ENCODE assay signal across 12 mouse cellular contexts in genomic region chr8:93499437-93499836, GRCm38 (mm10). TPM values are rescaled to one million over a fixed set of nuclear protein-coding genes. Genes with fewer than 3 reads are reported as not detected.
DNase-seq lines count a peak whose midpoint lies in the region; ATAC-seq and TF ChIP-seq lines count a peak whose summit lies in the region.
"Had no signal": no experiment of that assay in that cellular context is flagged by ENCODE, and none has a peak within 500 bp of the region (broad histone marks: within the 10 kb centered on the region; RNA-seq: fewer than 3 reads in every experiment).

No protein-coding gene starts in this region.

- dilution Hi-C loops in CH12.LX (cut with MboI; ENCODE audit: extremely low pct_ligation_motif_present, extremely low pct_unique_long_range_greater_than_20kb, low sequenced_read_pairs) = no loop called here

- H3K79me2 ChIP-seq in CH12.LX (replicated peaks; ENCODE audit: control insufficient read depth, extremely low read depth, insufficient read depth, poor library complexity, severe bottlenecking) = no peaks in the 10 kb centered on the region

- WGBS in hindbrain, embryonic 15.5 days = 46% methylated on average over 9 of the region's 9 CpGs
- 48% methylated on average over 9 of the region's 9 CpGs for WGBS in hindbrain, embryonic 14.5 days
- WGBS in midbrain, embryonic 13.5 days = 29% methylated on average over 9 of the region's 9 CpGs

- peak; percentile 6 to 11 for DNase-seq in cerebellum, postnatal 10 days
- no peak for DNase-seq in cerebellum, adult 9-10 months
- DNase-seq in hindbrain, embryonic 14.5 days (ENCODE audit: low spot score) = no peak
- peak; percentile 4 for DNase-seq in CH12.LX (ENCODE audit: extremely low read depth)
- no peak for DNase-seq in thymus, postnatal 10 days (ENCODE audit: low spot score in 2 of 2)
- DNase-seq in kidney, adult 18-20 months = no peak
- DNase-seq: liver; lung, postnatal 10 days had no signal

- H3K4me1 ChIP-seq in hindbrain, embryonic 15.5 days (replicated peaks) = no peaks in the 10 kb centered on the region
- H3K4me1 ChIP-seq in hindbrain, embryonic 14.5 days (replicated peaks; ENCODE audit: control insufficient read depth, insufficient read depth, low read length) = peaks cover 3% of the 10 kb centered on the region; the same call in 1 of the 2 replicates
- H3K4me1 ChIP-seq in CH12.LX (ENCODE audit: control insufficient read depth in 1 of 2, insufficient read depth in 2 of 2) = no peaks in the 10 kb centered on the region
- H3K4me1 ChIP-seq in midbrain, embryonic 13.5 days (replicated peaks) = peaks cover 10% of the 10 kb centered on the region
- H3K4me1 ChIP-seq: embryonic facial prominence, embryonic 15.5 days had no signal

- H3K4me2 ChIP-seq in hindbrain, embryonic 15.5 days = peak overlapping the region; percentile 6; the same call in 1 of the 2 replicates
- H3K4me2 ChIP-seq in hindbrain, embryonic 14.5 days (replicated peaks) = no peak overlapping the region
- H3K4me2 ChIP-seq in CH12.LX (ENCODE audit: insufficient read depth, low read depth, poor library complexity, severe bottlenecking) = no peak overlapping the region
- peak overlapping the region; percentile 9; the same call in 1 of the 2 replicates for H3K4me2 ChIP-seq in midbrain, embryonic 13.5 days (replicated peaks)
- H3K4me2 ChIP-seq: embryonic facial prominence, embryonic 15.5 days had no signal

- H3K36me3 ChIP-seq in hindbrain, embryonic 15.5 days = no peaks in the 10 kb centered on the region
- H3K36me3 ChIP-seq in hindbrain, embryonic 14.5 days (replicated peaks; ENCODE audit: control insufficient read depth, insufficient read depth) = no peaks in the 10 kb centered on the region
- peaks cover 0 to 14% of the 10 kb centered on the region in 2 experiments for H3K36me3 ChIP-seq in CH12.LX (replicated peaks in 1 of 2; ENCODE audit: control insufficient read depth in 1 of 2, insufficient read depth in 1 of 2, low read length in 1 of 2)
- no peaks in the 10 kb centered on the region for H3K36me3 ChIP-seq in midbrain, embryonic 13.5 days
- H3K36me3 ChIP-seq: embryonic facial prominence, embryonic 15.5 days had no signal

- H3K9ac ChIP-seq in hindbrain, embryonic 15.5 days = no peak overlapping the region
- H3K9ac ChIP-seq in hindbrain, embryonic 14.5 days = no peak overlapping the region
- no peak overlapping the region for H3K9ac ChIP-seq in CH12.LX (ENCODE audit: insufficient read depth, low read depth)
- H3K9ac ChIP-seq in midbrain, embryonic 13.5 days (replicated peaks) = no peak overlapping the region
- H3K9ac ChIP-seq: embryonic facial prominence, embryonic 15.5 days had no signal

- H3K27me3 ChIP-seq in hindbrain, embryonic 15.5 days = no peaks in the 10 kb centered on the region
- H3K27me3 ChIP-seq in hindbrain, embryonic 14.5 days (ENCODE audit: control insufficient read depth, insufficient read depth, low read length) = no peaks in the 10 kb centered on the region
- peaks cover 51% of the 10 kb centered on the region for H3K27me3 ChIP-seq in CH12.LX (replicated peaks)
- peaks cover 4% of the 10 kb centered on the region; the same call in 1 of the 2 replicates for H3K27me3 ChIP-seq in midbrain, embryonic 13.5 days
- H3K27me3 ChIP-seq: embryonic facial prominence, embryonic 15.5 days had no signal

- no peak for TF ChIP-seq EP300 in CH12.LX (IDR thresholded peaks at IDR 0.05; ENCODE audit: low read length)

- ATAC-seq in hindbrain, embryonic 15.5 days (ENCODE audit: low FRiP score, low read depth) = no peak
- no peak for ATAC-seq in hindbrain, embryonic 14.5 days (ENCODE audit: low FRiP score)
- no peak for ATAC-seq in midbrain, embryonic 13.5 days

- no peak for TF ChIP-seq POLR2A in CH12.LX (IDR thresholded peaks at IDR 0.05; ENCODE audit: low read depth, low read length)

- H3K27ac ChIP-seq in hindbrain, embryonic 15.5 days (replicated peaks) = no peak overlapping the region
- H3K27ac ChIP-seq in hindbrain, embryonic 14.5 days = no peak overlapping the region
- H3K27ac ChIP-seq in CH12.LX (ENCODE audit: insufficient read depth, low read depth) = no peak overlapping the region
- no peak overlapping the region for H3K27ac ChIP-seq in midbrain, embryonic 13.5 days
- H3K27ac ChIP-seq: embryonic facial prominence, embryonic 15.5 days had no signal

- in situ Hi-C loops in CH12.LX (cut with MboI; ENCODE audit: low pct_ligation_motif_present, low pct_unique_long_range_greater_than_20kb, low sequenced_read_pairs) = no loop called here

- no peaks in the 10 kb centered on the region for H3K9me3 ChIP-seq in hindbrain, embryonic 15.5 days
- no peaks in the 10 kb centered on the region for H3K9me3 ChIP-seq in hindbrain, embryonic 14.5 days (ENCODE audit: control insufficient read depth, low read length)
- no peaks in the 10 kb centered on the region for H3K9me3 ChIP-seq in CH12.LX (replicated peaks; ENCODE audit: low read length)
- no peaks in the 10 kb centered on the region for H3K9me3 ChIP-seq in midbrain, embryonic 13.5 days
- H3K9me3 ChIP-seq: embryonic facial prominence, embryonic 15.5 days had no signal

- no peak for TF ChIP-seq CTCF in CH12.LX (conservative IDR thresholded peaks at IDR 0.05 in 1 of 2, IDR thresholded peaks at IDR 0.05 in 1 of 2; ENCODE audit: low read depth in 2 of 2, low read length in 2 of 2)

- TF ChIP-seq RAD21 in CH12.LX (IDR thresholded peaks at IDR 0.05; ENCODE audit: low read depth, low read length) = no peak

- H3K4me3 ChIP-seq in hindbrain, embryonic 15.5 days = no peak overlapping the region
- H3K4me3 ChIP-seq in hindbrain, embryonic 14.5 days (replicated peaks; ENCODE audit: low read length) = no peak overlapping the region
- H3K4me3 ChIP-seq in CH12.LX (replicated peaks in 1 of 3; ENCODE audit: low read depth in 2 of 3, low read length in 2 of 3, poor library complexity in 1 of 3) = peak overlapping the region in 1 of 3 experiments; percentile 43
- no peak overlapping the region for H3K4me3 ChIP-seq in midbrain, embryonic 13.5 days (replicated peaks)
- H3K4me3 ChIP-seq: embryonic facial prominence, embryonic 15.5 days had no signal

TF ChIP-seq in CH12.LX, 34 proteins besides CTCF, POLR2A, EP300 and RAD21:
- TF ChIP-seq BHLHE40 (IDR thresholded peaks at IDR 0.05; ENCODE audit: low read depth, low read length) = no peak
- no peak for TF ChIP-seq POLR2AphosphoS2 (IDR thresholded peaks at IDR 0.05; ENCODE audit: low read depth, low read length)

RNA-seq across cellular contexts. Expression of gene Ces5a, which starts 36.2 kb away (rescaled TPM):
- 0.49 and 1.3 TPM in 2 replicates for polyA plus RNA-seq in hindbrain, embryonic 15.5 days (2015; fragmentation: Nextera tagmentation; extraction: Ambion mirVana)
- 0.56 and 1.5 TPM in 2 replicates for polyA plus RNA-seq in hindbrain, embryonic 14.5 days (2014; fragmentation: Nextera tagmentation; extraction: Ambion mirVana)
- total RNA-seq in CH12.LX (2012; rRNA removed) (not detected in 2 replicates), CH12.LX (2014; rRNA removed) (not detected in 2 replicates)
- not detected in 2 replicates for polyA plus RNA-seq in CH12.LX (2012; ENCODE audit: insufficient read length, low read depth)
- 0.28 and 0.46 TPM in 2 replicates for polyA plus RNA-seq in midbrain, embryonic 13.5 days (2015; fragmentation: Nextera tagmentation; extraction: Ambion mirVana)
- total RNA-seq: common myeloid progenitor, adult 5-6 weeks had no signal

Comparison
In these comparisons a context has a peak if more than half of its experiments do, and no peak if none do; other contexts are left out.
1. DNase-seq: peak in cerebellum, postnatal 10 days (2 of 2) and CH12.LX (single experiment); none in cerebellum, adult 9-10 months (single experiment), hindbrain, embryonic 14.5 days (single experiment), thymus, postnatal 10 days (0 of 2) and kidney, adult 18-20 months (single experiment).
2. H3K4me2 ChIP-seq: peak in hindbrain, embryonic 15.5 days (single experiment) and midbrain, embryonic 13.5 days (single experiment); none in hindbrain, embryonic 14.5 days (single experiment) and CH12.LX (single experiment).